Comparison of ENCODE assay signal across 9 mouse cellular contexts in the genomic region with DNA sequence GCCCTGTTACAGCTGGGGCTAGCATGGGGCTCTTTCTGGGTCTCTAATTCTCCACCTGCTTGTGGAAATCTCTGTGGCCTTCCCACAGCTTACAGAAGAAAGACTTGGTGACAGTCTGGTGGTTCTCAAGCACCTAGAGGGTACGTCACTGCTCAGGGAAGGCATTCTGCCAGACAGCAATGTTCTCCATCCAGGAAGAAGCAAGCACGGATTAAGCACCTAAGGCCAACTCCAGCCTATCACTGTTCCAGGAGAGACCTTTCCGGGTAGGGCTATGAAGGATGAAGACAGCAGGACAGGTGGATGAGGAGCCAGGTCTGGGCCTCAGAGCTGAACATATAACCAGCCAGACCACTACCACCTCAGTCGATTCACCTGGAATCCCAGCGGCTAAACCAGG. TPM values are rescaled to one million over a fixed set of nuclear protein-coding genes. Genes with fewer than 3 reads are reported as not detected.
DNase-seq lines count a peak whose midpoint lies in the region; ATAC-seq lines count a peak whose summit lies in the region.
"Had no signal": no experiment of that assay in that cellular context is flagged by ENCODE, and none has a peak within 500 bp of the region (broad histone marks: within the 10 kb centered on the region; RNA-seq: fewer than 3 reads in every experiment).

No protein-coding gene starts in this region.

- no peak overlapping the region for H3K27ac ChIP-seq in forebrain, embryonic 13.5 days
- H3K27ac ChIP-seq in liver, embryonic 12.5 days, result no peak overlapping the region
- no peak overlapping the region for H3K27ac ChIP-seq in stomach, embryonic 14.5 days (ENCODE audit: low read length)

- no peak for ATAC-seq in megakaryocyte, adult 5-6 weeks (ENCODE audit: poor library complexity, severe bottlenecking)
- ATAC-seq in forebrain, embryonic 13.5 days, result no peak
- ATAC-seq in liver, embryonic 12.5 days, result no peak
- no peak for ATAC-seq in stomach, embryonic 14.5 days (ENCODE audit: insufficient number of reproducible peaks, insufficient read depth, low FRiP score, low read depth)

- H3K4me3 ChIP-seq in megakaryocyte, embryonic 14.5 days (replicated peaks), result peak overlapping the region; percentile 94
- peak overlapping the region; percentile 74 for H3K4me3 ChIP-seq in forebrain, embryonic 13.5 days
- H3K4me3 ChIP-seq in liver, embryonic 12.5 days, result peak overlapping the region; percentile 70
- H3K4me3 ChIP-seq in stomach, embryonic 14.5 days (ENCODE audit: low read depth, low read length), result peak overlapping the region; percentile 55

- H3K4me2 ChIP-seq in forebrain, embryonic 13.5 days, result peak overlapping the region; percentile 96
- H3K4me2 ChIP-seq in liver, embryonic 12.5 days, result peak overlapping the region; percentile 99
- H3K4me2 ChIP-seq in stomach, embryonic 14.5 days (replicated peaks; ENCODE audit: low read depth, low read length), result peak overlapping the region; percentile 96

- H3K9me3 ChIP-seq in megakaryocyte, embryonic 14.5 days, result no peaks in the 10 kb centered on the region
- H3K9me3 ChIP-seq in forebrain, embryonic 13.5 days (replicated peaks), result no peaks in the 10 kb centered on the region
- no peaks in the 10 kb centered on the region for H3K9me3 ChIP-seq in liver, embryonic 12.5 days (replicated peaks)
- H3K9me3 ChIP-seq in stomach, embryonic 14.5 days (ENCODE audit: control insufficient read depth, low read depth, low read length), result no peaks in the 10 kb centered on the region

- peaks cover 6% of the 10 kb centered on the region for H3K27me3 ChIP-seq in megakaryocyte, embryonic 14.5 days (replicated peaks)
- H3K27me3 ChIP-seq in forebrain, embryonic 13.5 days, result no peaks in the 10 kb centered on the region
- peaks cover 6% of the 10 kb centered on the region; the same call in 1 of the 2 replicates for H3K27me3 ChIP-seq in liver, embryonic 12.5 days (replicated peaks)
- no peaks in the 10 kb centered on the region for H3K27me3 ChIP-seq in stomach, embryonic 14.5 days (ENCODE audit: control insufficient read depth, insufficient read depth, low read length)

- peaks cover 71% of the 10 kb centered on the region for H3K4me1 ChIP-seq in megakaryocyte, embryonic 14.5 days
- peaks cover 58% of the 10 kb centered on the region for H3K4me1 ChIP-seq in forebrain, embryonic 13.5 days
- peaks cover 35% of the 10 kb centered on the region for H3K4me1 ChIP-seq in liver, embryonic 12.5 days
- peaks cover 33% of the 10 kb centered on the region for H3K4me1 ChIP-seq in stomach, embryonic 14.5 days (ENCODE audit: control insufficient read depth, insufficient read depth, low read length)

- H3K36me3 ChIP-seq in megakaryocyte, embryonic 14.5 days (replicated peaks; ENCODE audit: low read length), result peaks cover 15% of the 10 kb centered on the region
- peaks cover 9% of the 10 kb centered on the region for H3K36me3 ChIP-seq in forebrain, embryonic 13.5 days (ENCODE audit: poor library complexity, severe bottlenecking)
- H3K36me3 ChIP-seq in liver, embryonic 12.5 days, result peaks cover 16% of the 10 kb centered on the region
- no peaks in the 10 kb centered on the region for H3K36me3 ChIP-seq in stomach, embryonic 14.5 days (ENCODE audit: control insufficient read depth, insufficient read depth, low read length)

- no peak for DNase-seq in thymus, postnatal 10 days (ENCODE audit: low spot score in 2 of 2)
- no peak for DNase-seq in frontal cortex, postnatal 10 days (ENCODE audit: low spot score in 2 of 2)
- DNase-seq in adrenal gland, postnatal 36 days, result no peak
- DNase-seq: kidney, postnatal 4 days had no signal

- 41% methylated on average over 5 of the region's 5 CpGs for WGBS in forebrain, embryonic 13.5 days
- 56% methylated on average over 5 of the region's 5 CpGs for WGBS in liver, embryonic 12.5 days (ENCODE audit: insufficient replicate concordance)
- WGBS in stomach, embryonic 14.5 days, result 30% methylated on average over 5 of the region's 5 CpGs

- peak overlapping the region; percentile 86 for H3K9ac ChIP-seq in forebrain, embryonic 13.5 days
- peak overlapping the region; percentile 78; the same call in 1 of the 2 replicates for H3K9ac ChIP-seq in liver, embryonic 12.5 days
- peak overlapping the region; percentile 48 for H3K9ac ChIP-seq in stomach, embryonic 14.5 days (replicated peaks; ENCODE audit: low read depth, low read length)

RNA-seq across cellular contexts. Expression of a gene that starts 0.9 kb away (rescaled TPM):
- polyA plus RNA-seq in megakaryocyte, embryonic 14.5 days (2012; ENCODE audit: insufficient read depth, low replicate concordance), result 1.4 and 1.5 TPM in 2 replicates
- 0.48 and 0.56 TPM in 2 replicates for total RNA-seq in megakaryocyte, adult 5-6 weeks (2015)
- 0.16 TPM in 1 of 2 replicates, not detected in the other for total RNA-seq in megakaryocyte, adult 5-6 weeks (2017)
- polyA plus RNA-seq in forebrain, embryonic 13.5 days (2015; fragmentation: Nextera tagmentation; extraction: Ambion mirVana), result 21.2 and 22.1 TPM in 2 replicates
- polyA plus RNA-seq in liver, embryonic 12.5 days (2016; fragmentation: Nextera tagmentation; extraction: Ambion mirVana), result 1.6 and 1.8 TPM in 2 replicates
- polyA plus RNA-seq in stomach, embryonic 14.5 days (2014; fragmentation: Nextera tagmentation; extraction: Ambion mirVana), result 8.4 and 9.3 TPM in 2 replicates
- 10 to 100 TPM; 13.6 to 19.5 TPM for total RNA-seq in adrenal gland, postnatal 36 days (2021)

RNA-seq across cellular contexts. Expression of a gene that starts 1.1 kb away (rescaled TPM):
- 1.2 TPM in 2 replicates for polyA plus RNA-seq in megakaryocyte, embryonic 14.5 days (2012; ENCODE audit: insufficient read depth, low replicate concordance)
- total RNA-seq in megakaryocyte, adult 5-6 weeks (2015), result 0.22 and 0.52 TPM in 2 replicates
- total RNA-seq in megakaryocyte, adult 5-6 weeks (2017), result 0.45 and 0.59 TPM in 2 replicates
- polyA plus RNA-seq in forebrain, embryonic 13.5 days (2015; fragmentation: Nextera tagmentation; extraction: Ambion mirVana), result 14.6 and 15.6 TPM in 2 replicates
- polyA plus RNA-seq in liver, embryonic 12.5 days (2016; fragmentation: Nextera tagmentation; extraction: Ambion mirVana), result 2.4 and 2.7 TPM in 2 replicates
- 11.0 and 11.5 TPM in 2 replicates for polyA plus RNA-seq in stomach, embryonic 14.5 days (2014; fragmentation: Nextera tagmentation; extraction: Ambion mirVana)
- total RNA-seq in adrenal gland, postnatal 36 days (2021), result 10 to 100 TPM; 11.2 to 13.5 TPM

RNA-seq across cellular contexts. Expression of a gene that starts 42.0 kb away (rescaled TPM):
- 16.0 and 25.6 TPM in 2 replicates for polyA plus RNA-seq in megakaryocyte, embryonic 14.5 days (2012; ENCODE audit: insufficient read depth, low replicate concordance)
- total RNA-seq in megakaryocyte, adult 5-6 weeks (2015), result 67.2 and 70.7 TPM in 2 replicates
- total RNA-seq in megakaryocyte, adult 5-6 weeks (2017), result 40.3 and 50.5 TPM in 2 replicates
- polyA plus RNA-seq in forebrain, embryonic 13.5 days (2015; fragmentation: Nextera tagmentation; extraction: Ambion mirVana), result 15.8 and 17.3 TPM in 2 replicates
- polyA plus RNA-seq in liver, embryonic 12.5 days (2016; fragmentation: Nextera tagmentation; extraction: Ambion mirVana), result 13.1 and 14.6 TPM in 2 replicates
- polyA plus RNA-seq in stomach, embryonic 14.5 days (2014; fragmentation: Nextera tagmentation; extraction: Ambion mirVana), result 20.9 and 22.4 TPM in 2 replicates
- 10 to 100 TPM; 69.4 to 84.1 TPM for total RNA-seq in adrenal gland, postnatal 36 days (2021)

RNA-seq across cellular contexts. Expression of a gene that starts 58.6 kb away (rescaled TPM):
- polyA plus RNA-seq in megakaryocyte, embryonic 14.5 days (2012; ENCODE audit: insufficient read depth, low replicate concordance), result 9.8 and 10.8 TPM in 2 replicates
- total RNA-seq in megakaryocyte, adult 5-6 weeks (2015), result 1.5 and 3.6 TPM in 2 replicates
- total RNA-seq in megakaryocyte, adult 5-6 weeks (2017), result 3.9 and 4.5 TPM in 2 replicates
- polyA plus RNA-seq in forebrain, embryonic 13.5 days (2015; fragmentation: Nextera tagmentation; extraction: Ambion mirVana), result 9.9 and 10.4 TPM in 2 replicates
- polyA plus RNA-seq in liver, embryonic 12.5 days (2016; fragmentation: Nextera tagmentation; extraction: Ambion mirVana), result 5.2 and 5.3 TPM in 2 replicates
- 6.8 and 6.9 TPM in 2 replicates for polyA plus RNA-seq in stomach, embryonic 14.5 days (2014; fragmentation: Nextera tagmentation; extraction: Ambion mirVana)
- 1 to 10 TPM; 5.8 to 8.1 TPM for total RNA-seq in adrenal gland, postnatal 36 days (2021)

RNA-seq across cellular contexts. Expression of a gene that starts 59.2 kb away (rescaled TPM):
- 22.4 and 33.8 TPM in 2 replicates for polyA plus RNA-seq in megakaryocyte, embryonic 14.5 days (2012; ENCODE audit: insufficient read depth, low replicate concordance)
- total RNA-seq in megakaryocyte, adult 5-6 weeks (2015), result 20.0 and 22.6 TPM in 2 replicates
- 47.8 and 51.9 TPM in 2 replicates for total RNA-seq in megakaryocyte, adult 5-6 weeks (2017)
- polyA plus RNA-seq in forebrain, embryonic 13.5 days (2015; fragmentation: Nextera tagmentation; extraction: Ambion mirVana), result 103 and 111 TPM in 2 replicates
- polyA plus RNA-seq in liver, embryonic 12.5 days (2016; fragmentation: Nextera tagmentation; extraction: Ambion mirVana), result 58.8 and 61.7 TPM in 2 replicates
- polyA plus RNA-seq in stomach, embryonic 14.5 days (2014; fragmentation: Nextera tagmentation; extraction: Ambion mirVana), result 94.2 and 100 TPM in 2 replicates
- 10 to 100 TPM; 59.0 to 63.1 TPM for total RNA-seq in adrenal gland, postnatal 36 days (2021)
